In the genomic region with DNA sequence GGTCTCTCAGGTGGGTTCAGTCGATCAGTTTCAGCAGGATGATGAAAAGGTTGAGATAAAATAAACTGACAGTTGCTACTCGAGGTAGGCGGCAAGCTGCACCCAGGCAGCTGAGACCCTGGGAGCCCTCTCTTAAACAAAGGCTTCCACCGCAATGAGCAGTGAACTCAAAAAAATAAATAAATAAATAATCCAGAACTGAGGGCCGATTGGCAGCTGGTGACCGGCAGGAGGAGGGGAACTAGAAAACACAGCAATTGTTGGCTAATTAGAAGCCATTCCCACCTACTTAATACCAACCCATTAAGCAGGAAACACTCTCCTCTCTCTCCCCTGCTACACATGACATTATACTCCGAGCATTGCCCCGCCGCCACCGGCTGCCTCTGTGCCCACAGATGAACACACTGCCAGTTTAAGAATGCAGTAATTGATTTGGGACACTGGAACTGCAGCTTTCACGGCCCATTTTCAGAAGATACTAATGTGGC, we compare ENCODE assay signal across 14 mouse cellular contexts.
A peak's percentile ranks its signal among the peaks of the same experiment; 100 is the strongest.
DNase-seq lines count a peak whose midpoint lies in the region; ATAC-seq and TF ChIP-seq lines count a peak whose summit lies in the region.
"Had no signal": no experiment of that assay in that cellular context is flagged by ENCODE, and none has a peak within 500 bp of the region (broad histone marks: within the 10 kb centered on the region; RNA-seq: fewer than 3 reads in every experiment).

No protein-coding gene starts in this region.

- ATAC-seq in cerebellum, adult (ENCODE audit: insufficient number of reproducible peaks, low FRiP score, low TSS enrichment) = no peak
- ATAC-seq in forebrain, postnatal 0 days = peak; percentile 88
- peak; percentile 81 for ATAC-seq in midbrain, embryonic 12.5 days (ENCODE audit: low FRiP score, low read depth)
- ATAC-seq in frontal cortex, adult (ENCODE audit: low TSS enrichment) = no peak

- DNase-seq in cerebellum, postnatal 14 days = peak; percentile 20 to 32
- DNase-seq in Muller cell, postnatal 12 days (ENCODE audit: inconsistent ontology term) = peak; percentile 73
- DNase-seq in forebrain, postnatal 0 days = peak; percentile 45
- no peak for DNase-seq in right cerebral cortex, postnatal 4 days
- DNase-seq in left cerebral cortex, postnatal 14 days (ENCODE audit: low spot score in 2 of 2) = no peak
- DNase-seq: adrenal gland, postnatal 36 days; cerebellum, postnatal 25 days; kidney, postnatal 10 days; thymus, postnatal 4 days had no signal

- peak overlapping the region; percentile 22; the same call in 1 of the 2 replicates for H3K9ac ChIP-seq in forebrain, postnatal 0 days
- no peak overlapping the region for H3K9ac ChIP-seq in midbrain, embryonic 12.5 days (replicated peaks)

- H3K4me2 ChIP-seq in forebrain, postnatal 0 days (ENCODE audit: low read depth) = peak overlapping the region; percentile 21
- peak overlapping the region; percentile 15; the same call in 1 of the 2 replicates for H3K4me2 ChIP-seq in midbrain, embryonic 12.5 days (replicated peaks)

- no peak overlapping the region for H3K4me3 ChIP-seq in forebrain, postnatal 0 days (ENCODE audit: low read depth, low read length)
- no peak overlapping the region for H3K4me3 ChIP-seq in midbrain, embryonic 12.5 days

- H3K36me3 ChIP-seq in forebrain, postnatal 0 days (ENCODE audit: insufficient read depth) = no peaks in the 10 kb centered on the region
- H3K36me3 ChIP-seq in midbrain, embryonic 12.5 days = no peaks in the 10 kb centered on the region
- H3K36me3 ChIP-seq: G1E had no signal

- TF ChIP-seq CTCF in forebrain, postnatal 0 days (IDR thresholded peaks at IDR 0.05; ENCODE audit: low read depth) = no peak

- H3K27me3 ChIP-seq in forebrain, postnatal 0 days (ENCODE audit: insufficient read depth, low read length) = no peaks in the 10 kb centered on the region
- no peaks in the 10 kb centered on the region for H3K27me3 ChIP-seq in midbrain, embryonic 12.5 days

- intact Hi-C loops in left cerebral cortex, postnatal 14 days (cut with DNase I) = no loop called here

- H3K27ac ChIP-seq in forebrain, postnatal 0 days (ENCODE audit: low read depth, low read length) = no peak overlapping the region
- peak overlapping the region; percentile 39; the same call in 1 of the 2 replicates for H3K27ac ChIP-seq in midbrain, embryonic 12.5 days (replicated peaks)
- H3K27ac ChIP-seq: macrophage had no signal

- no peaks in the 10 kb centered on the region for H3K9me3 ChIP-seq in forebrain, postnatal 0 days (ENCODE audit: low read length)
- H3K9me3 ChIP-seq in midbrain, embryonic 12.5 days = no peaks in the 10 kb centered on the region
- H3K9me3 ChIP-seq: G1E had no signal

- no peaks in the 10 kb centered on the region for H3K4me1 ChIP-seq in forebrain, postnatal 0 days (ENCODE audit: insufficient read depth)
- peaks cover 12% of the 10 kb centered on the region for H3K4me1 ChIP-seq in midbrain, embryonic 12.5 days

- 5% methylated on average over 11 of the region's 11 CpGs for WGBS in forebrain, postnatal 0 days
- 27% methylated on average over 11 of the region's 11 CpGs for WGBS in midbrain, embryonic 12.5 days

Comparison
In these comparisons a context has a peak if more than half of its experiments do, and no peak if none do; other contexts are left out.
1. DNase-seq: peak in cerebellum, postnatal 14 days (2 of 2), Muller cell, postnatal 12 days (single experiment) and forebrain, postnatal 0 days (single experiment); none in right cerebral cortex, postnatal 4 days (single experiment) and left cerebral cortex, postnatal 14 days (0 of 2).
2. ATAC-seq: peak in forebrain, postnatal 0 days (single experiment) and midbrain, embryonic 12.5 days (single experiment); none in cerebellum, adult (single experiment) and frontal cortex, adult (single experiment).